Mouse (Mus musculus): ENCODE measurements around the gene Rab6b. TPM values are rescaled to one million over a fixed set of nuclear protein-coding genes. Genes with fewer than 3 reads are reported as not detected.
"Not testable (repeated sequence)": the region's sequence is repeated elsewhere in the genome, so short reads cannot be mapped to it uniquely, and the experiment has no call there.

Rab6b gene
- polyA plus RNA-seq, 1 experiment from 2014 or later, result 5.2 TPM

DNA sequence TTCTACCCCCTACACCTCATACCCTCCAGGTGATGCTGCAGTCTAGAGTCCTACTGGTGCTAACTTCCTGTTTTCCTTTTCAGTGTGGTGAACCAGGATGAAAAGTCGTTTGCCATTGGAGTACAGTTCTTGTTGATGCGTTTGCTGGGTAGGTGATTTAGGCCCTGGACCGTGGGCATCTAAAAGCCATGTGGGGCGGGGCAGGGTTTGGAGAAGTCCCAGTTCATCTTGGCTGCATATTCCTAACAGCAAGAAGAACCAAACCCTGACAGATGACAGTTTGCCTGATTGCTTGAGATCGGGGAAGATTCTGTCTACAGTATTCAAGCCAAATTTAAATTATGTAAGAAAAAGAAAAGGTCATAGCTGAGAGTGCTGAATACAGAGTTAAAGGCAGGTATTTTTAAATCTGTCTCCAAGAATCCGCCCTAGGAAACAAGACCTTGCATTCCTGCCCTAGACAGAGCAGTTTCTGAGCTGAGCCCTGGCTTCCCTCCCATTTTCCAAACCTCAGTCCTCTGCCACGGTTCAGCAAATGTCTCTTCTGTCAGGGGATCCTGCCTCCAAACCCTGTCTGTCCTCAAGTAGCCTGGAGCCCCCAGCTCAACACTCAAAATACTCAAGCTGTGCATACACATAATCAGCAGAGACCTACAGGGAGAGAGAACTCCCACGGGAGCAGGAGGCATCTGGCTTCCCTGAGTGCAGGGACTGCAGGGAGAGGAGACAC is 29.2 kb upstream of the Rab6b start:
- Histone ChIP-seq H3K36me3 (no peaks in the 10 kb centered on the region), H3K4me2 (no peak overlapping the region), H3K4me1 (peaks cover 5% of the 10 kb centered on the region), H3K4me3 (replicated peaks) (no peak overlapping the region), H3K9me3 (replicated peaks) (no peaks in the 10 kb centered on the region), H3K27ac (no peak overlapping the region), H3K9ac (no peak overlapping the region), H3K27me3 (0 out of 2 replicates have a peak, but pooled peaks cover 14% of the 10 kb centered on the region)
- no peak for ATAC-seq (replicated peaks; ENCODE audit: low FRiP score)
- WGBS, result 67% methylated on average over 8 of the region's 8 CpGs

DNA sequence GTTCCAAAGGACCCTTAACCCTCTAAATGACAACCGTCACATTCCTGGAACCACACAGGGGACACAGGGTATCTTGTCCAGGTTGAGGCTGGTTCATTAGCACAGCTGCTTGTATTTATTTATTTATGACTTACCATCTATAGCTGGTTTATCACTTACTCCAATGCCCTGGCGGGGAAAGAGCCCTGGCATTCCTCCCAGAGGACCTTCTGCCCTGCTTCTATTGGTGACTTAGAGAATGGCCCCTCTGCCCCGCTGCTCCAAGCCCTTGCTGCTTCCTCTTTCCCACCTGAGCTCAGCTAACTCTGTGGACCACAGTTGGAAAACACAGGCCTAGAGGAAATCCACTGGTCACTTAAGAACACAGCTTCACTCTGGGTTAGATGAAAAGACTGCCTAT is 28.2 kb upstream of the Rab6b start:
- WGBS, result 83% methylated on average over 3 of the region's 3 CpGs
- no peak overlapping the region for H3K4me2 ChIP-seq
- no peak for ATAC-seq (replicated peaks; ENCODE audit: low FRiP score)

DNA sequence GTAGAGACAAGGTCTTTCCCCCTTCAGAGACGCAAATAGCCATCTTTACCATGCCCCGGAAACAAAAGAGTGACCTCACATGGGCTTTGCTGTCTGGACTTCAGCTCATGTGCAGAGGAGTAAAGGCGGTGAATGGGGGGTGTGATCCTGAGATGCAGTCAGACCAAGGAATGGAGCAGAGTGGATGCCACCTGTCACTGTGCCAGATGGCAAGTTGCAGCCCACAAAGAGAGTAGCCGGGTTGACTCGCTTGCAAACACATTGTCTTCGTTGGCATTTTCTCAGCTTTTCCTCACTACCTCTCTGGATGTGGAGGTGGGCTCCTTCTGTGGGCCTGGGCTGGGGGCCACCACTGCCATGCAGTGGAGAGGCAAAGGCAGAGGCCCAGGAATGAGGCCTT is 24.9 kb upstream of the Rab6b start:
- H3K4me3 ChIP-seq (replicated peaks), result no peak overlapping the region
- H3K36me3 ChIP-seq, result no peaks in the 10 kb centered on the region
- 86% methylated on average over 6 of the region's 6 CpGs for WGBS
- peaks cover 16% of the 10 kb centered on the region for H3K4me1 ChIP-seq
- no peak overlapping the region for H3K4me2 ChIP-seq
- H3K27ac ChIP-seq, result no peak overlapping the region
- no peak for ATAC-seq (replicated peaks; ENCODE audit: low FRiP score)
- H3K27me3 ChIP-seq, result 0 out of 2 replicates have a peak, but pooled peaks cover 10% of the 10 kb centered on the region
- no peaks in the 10 kb centered on the region for H3K9me3 ChIP-seq (replicated peaks)
- no peak overlapping the region for H3K9ac ChIP-seq

More for the DNA sequence above, 28.2 kb upstream of the Rab6b start:
- H3K4me1 ChIP-seq, result no peaks in the 10 kb centered on the region
- no peak overlapping the region for H3K4me3 ChIP-seq (replicated peaks)
- H3K27me3 ChIP-seq, result 0 out of 2 replicates have a peak, but pooled peaks cover 14% of the 10 kb centered on the region
- no peak overlapping the region for H3K9ac ChIP-seq
- H3K9me3 ChIP-seq (replicated peaks), result no peaks in the 10 kb centered on the region
- no peak overlapping the region for H3K27ac ChIP-seq
- no peaks in the 10 kb centered on the region for H3K36me3 ChIP-seq

DNA sequence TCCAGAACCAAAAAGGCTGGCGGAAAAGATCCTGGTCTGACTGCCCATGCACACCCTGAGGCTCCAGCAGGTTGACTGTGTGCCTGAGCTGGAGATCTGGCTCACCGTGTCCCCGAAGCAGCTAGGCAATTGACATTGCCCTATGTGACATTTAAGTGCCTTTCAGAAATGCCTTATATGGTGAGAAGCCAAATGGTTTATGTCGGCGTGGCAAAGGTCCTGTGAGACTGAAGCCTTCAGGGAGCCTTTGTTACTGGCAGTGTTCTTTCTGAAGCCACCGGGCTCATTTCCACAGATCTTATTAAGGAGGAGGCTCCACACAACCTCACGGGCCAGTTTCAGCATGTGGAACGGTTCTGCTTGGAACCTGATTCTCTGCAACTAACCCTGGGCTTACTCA is 24.3 kb upstream of the Rab6b start:
- Histone ChIP-seq H3K9me3 (replicated peaks) (no peaks in the 10 kb centered on the region), H3K4me3 (replicated peaks) (no peak overlapping the region), H3K27me3 (0 out of 2 replicates have a peak, but pooled peaks cover 10% of the 10 kb centered on the region), H3K4me1 (peaks cover 20% of the 10 kb centered on the region), H3K4me2 (no peak overlapping the region), H3K27ac (no peak overlapping the region), H3K36me3 (no peaks in the 10 kb centered on the region), H3K9ac (no peak overlapping the region)
- 24% methylated on average over 8 of the region's 8 CpGs for WGBS
- no peak for ATAC-seq (replicated peaks; ENCODE audit: low FRiP score)

DNA sequence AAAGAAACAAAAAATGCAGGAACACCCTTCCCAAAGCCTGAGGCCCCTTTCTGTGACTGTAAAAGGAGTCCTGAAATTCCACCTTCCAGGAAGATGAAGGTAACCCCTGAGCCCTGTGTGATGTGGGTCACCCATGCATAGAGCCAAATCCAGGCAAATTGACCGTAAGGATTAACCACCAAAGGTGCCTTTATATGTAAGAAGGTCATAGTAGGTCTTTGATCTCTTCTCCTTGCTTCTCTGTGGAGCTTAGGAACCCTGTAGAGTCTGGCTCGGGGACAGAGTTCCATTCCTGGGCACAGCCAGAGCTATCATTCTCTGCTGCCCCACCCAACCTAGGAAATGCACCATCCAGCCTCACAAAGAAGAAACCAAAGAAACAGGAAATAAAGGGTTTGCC is 22.9 kb upstream of the Rab6b start:
- Histone ChIP-seq H3K9me3 (replicated peaks) (no peaks in the 10 kb centered on the region), H3K4me2 (no peak overlapping the region), H3K27ac (no peak overlapping the region), H3K4me3 (replicated peaks) (no peak overlapping the region), H3K9ac (no peak overlapping the region), H3K4me1 (peaks cover 25% of the 10 kb centered on the region), H3K27me3 (0 out of 2 replicates have a peak, but pooled peaks cover 10% of the 10 kb centered on the region), H3K36me3 (no peaks in the 10 kb centered on the region)
- WGBS, result 80% methylated on average over 2 of the region's 2 CpGs
- ATAC-seq (replicated peaks; ENCODE audit: low FRiP score), result no peak

DNA sequence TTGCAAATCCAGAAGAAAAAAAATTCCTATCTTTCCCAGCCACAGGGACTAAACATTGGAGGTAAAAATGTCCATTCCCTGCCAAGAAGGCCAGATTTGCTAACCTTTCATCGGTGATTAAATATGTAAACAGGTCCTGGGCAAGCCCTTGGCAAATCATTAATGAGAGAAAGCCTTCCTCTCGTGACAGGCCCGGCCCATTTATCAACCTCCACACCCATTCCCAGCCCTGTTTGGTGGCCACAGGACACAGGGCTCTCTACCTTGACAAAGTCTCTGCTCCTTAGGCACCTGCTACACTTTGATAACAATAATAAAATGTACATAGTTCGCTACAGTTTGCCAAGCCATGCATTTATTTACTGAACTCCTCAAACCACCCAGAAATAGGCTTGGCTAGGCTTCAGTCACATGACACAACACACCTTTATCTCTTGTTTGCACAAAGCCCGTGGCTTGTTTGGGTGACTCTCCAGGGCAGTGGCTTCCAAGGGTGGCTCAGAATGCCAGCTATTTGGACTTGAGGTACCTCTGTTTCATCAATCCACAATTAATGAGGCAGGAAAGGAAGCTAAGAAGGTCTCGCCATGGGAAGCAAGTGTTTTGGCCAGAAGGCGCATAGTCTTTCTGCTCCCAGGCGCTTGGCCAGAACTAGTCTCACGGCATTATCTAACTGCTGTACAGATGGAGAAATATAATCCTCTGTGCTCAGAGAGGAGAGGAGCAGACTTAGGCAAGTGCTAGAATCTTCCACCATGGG is 21.3 kb upstream of the Rab6b start:
- ATAC-seq (replicated peaks; ENCODE audit: low FRiP score), result no peak; the same call in 1 of the 2 replicates
- H3K36me3 ChIP-seq, result no peaks in the 10 kb centered on the region
- peaks cover 25% of the 10 kb centered on the region for H3K4me1 ChIP-seq
- no peak overlapping the region for H3K4me2 ChIP-seq
- 52% methylated on average over 9 of the region's 9 CpGs for WGBS
- 0 out of 2 replicates have a peak, but pooled peaks cover 4% of the 10 kb centered on the region for H3K27me3 ChIP-seq
- peak overlapping the region; percentile 19; the same call in 1 of the 2 replicates for H3K27ac ChIP-seq
- no peaks in the 10 kb centered on the region for H3K9me3 ChIP-seq (replicated peaks)
- no peak overlapping the region for H3K4me3 ChIP-seq (replicated peaks)
- no peak overlapping the region for H3K9ac ChIP-seq

DNA sequence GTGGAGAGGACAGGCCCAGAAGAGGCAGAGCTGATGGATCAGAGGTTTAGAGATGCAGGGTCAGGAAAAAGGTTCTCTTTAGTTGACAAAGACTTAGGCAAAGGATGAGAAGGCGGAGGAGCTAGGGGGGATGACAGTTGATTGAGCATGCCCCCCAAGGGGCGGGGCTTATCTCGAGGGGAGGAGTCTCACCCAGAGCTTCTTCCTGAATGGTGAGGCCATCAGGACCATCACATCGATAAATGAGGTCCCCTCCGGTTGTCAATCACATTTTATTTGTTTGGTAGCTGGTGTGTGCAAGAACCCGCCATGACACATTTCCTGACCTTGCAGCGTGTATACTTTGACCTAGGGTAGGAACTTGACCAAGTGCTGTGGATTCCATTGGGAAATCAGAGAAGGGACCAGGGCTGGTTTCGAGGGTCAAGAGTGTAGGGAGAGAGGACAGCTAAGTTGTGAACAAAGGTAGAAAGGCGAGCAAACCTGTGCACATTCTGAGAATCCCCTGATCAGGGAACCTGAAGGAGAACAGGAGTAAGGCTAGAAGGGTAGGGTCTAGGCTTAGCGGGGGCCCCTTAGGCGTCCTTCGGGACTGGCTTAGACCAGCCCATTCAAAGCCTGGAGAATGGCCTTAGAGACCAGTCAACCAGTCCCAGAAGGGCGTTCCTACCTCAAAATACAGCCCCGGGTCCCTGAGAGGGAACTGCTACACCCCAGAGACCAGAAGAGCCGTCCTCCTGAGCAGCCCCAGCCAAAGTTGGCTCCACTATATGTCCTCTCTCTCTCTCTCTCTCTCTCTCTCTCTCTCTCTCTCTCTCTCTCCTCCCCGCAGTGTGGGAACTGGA is 20.3 kb upstream of the Rab6b start:
- Histone ChIP-seq H3K4me2 (no peak overlapping the region), H3K9ac (no peak overlapping the region), H3K36me3 (no peaks in the 10 kb centered on the region), H3K27ac (no peak overlapping the region), H3K4me1 (peaks cover 25% of the 10 kb centered on the region), H3K9me3 (replicated peaks) (no peaks in the 10 kb centered on the region), H3K4me3 (replicated peaks) (no peak overlapping the region), H3K27me3 (0 out of 2 replicates have a peak, but pooled peaks cover 4% of the 10 kb centered on the region)
- 77% methylated on average over 16 of the region's 16 CpGs for WGBS
- no peak for ATAC-seq (replicated peaks; ENCODE audit: low FRiP score)

DNA sequence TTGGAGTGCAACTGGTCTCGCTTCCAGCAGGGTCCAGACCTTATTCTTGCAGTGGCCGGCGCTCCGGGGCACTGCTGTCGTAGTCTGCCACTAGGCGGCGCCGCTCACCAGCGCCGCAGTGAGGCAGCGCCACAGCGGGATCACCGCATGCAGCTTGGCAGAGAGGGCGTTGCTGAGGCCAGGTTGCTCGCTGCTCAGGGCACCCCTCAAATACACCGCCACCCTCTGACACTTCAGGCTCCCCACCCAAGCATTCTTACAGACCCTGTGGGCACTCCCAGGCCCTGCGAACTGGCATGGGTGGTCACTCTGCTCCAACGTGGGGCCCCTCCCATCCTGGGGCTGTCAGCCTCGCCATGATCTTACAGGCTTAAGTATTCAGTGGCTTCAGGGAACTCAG is 19.3 kb upstream of the Rab6b start:
- peaks cover 25% of the 10 kb centered on the region for H3K4me1 ChIP-seq
- H3K4me2 ChIP-seq, result peak overlapping the region; percentile 91
- H3K4me3 ChIP-seq (replicated peaks), result peak overlapping the region; percentile 51
- ATAC-seq (replicated peaks; ENCODE audit: low FRiP score), result peak; percentile 87
- no peaks in the 10 kb centered on the region for H3K9me3 ChIP-seq (replicated peaks)
- 0% methylated on average over 19 of the region's 19 CpGs for WGBS
- no peaks in the 10 kb centered on the region for H3K27me3 ChIP-seq
- peak overlapping the region; percentile 48; the same call in 1 of the 2 replicates for H3K27ac ChIP-seq
- no peaks in the 10 kb centered on the region for H3K36me3 ChIP-seq
- H3K9ac ChIP-seq, result 0 out of 2 replicates have a peak overlapping the region, but pooled peaks have one; percentile 43

DNA sequence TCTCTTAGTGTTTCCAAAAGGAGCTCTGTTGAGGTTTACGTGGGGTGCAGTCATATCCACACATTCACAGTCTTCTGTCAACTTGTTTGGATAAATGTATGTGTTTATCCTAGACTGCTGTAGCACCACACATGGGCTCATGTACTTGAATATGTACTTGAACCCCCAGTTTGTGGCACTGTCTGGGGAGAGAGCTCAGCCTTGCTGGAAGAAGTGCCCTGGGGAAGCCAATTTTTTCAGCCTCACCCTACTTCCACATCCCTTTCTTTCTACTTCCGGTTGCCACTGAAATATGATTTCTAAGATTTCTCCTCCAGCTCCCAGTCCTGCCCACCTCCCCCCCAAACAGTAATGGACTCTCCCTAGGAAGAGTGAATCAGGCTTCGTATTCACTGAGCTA is 17.9 kb upstream of the Rab6b start:
- no peaks in the 10 kb centered on the region for H3K36me3 ChIP-seq

DNA sequence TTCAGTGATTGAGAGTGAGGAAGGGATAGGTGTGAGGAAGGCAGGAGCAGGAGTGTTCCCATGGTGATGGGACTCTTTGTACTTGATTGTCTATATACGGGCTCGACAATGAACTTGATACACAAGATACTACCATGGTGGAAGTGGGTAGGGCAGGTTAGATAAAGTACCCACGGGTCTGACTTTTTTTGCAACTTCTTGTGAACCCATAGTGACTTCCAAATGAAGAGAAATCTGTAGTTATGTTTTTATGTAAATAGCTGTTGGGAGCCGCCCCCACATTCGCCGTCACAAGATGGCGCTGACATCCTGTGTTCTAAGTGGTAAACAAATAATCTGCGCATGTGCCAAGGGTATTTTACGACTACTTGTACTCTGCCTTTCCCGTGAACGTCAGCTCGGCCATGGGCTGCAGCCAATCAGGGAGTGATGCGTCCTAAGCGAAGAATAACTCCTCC is 3.2 kb upstream of the Rab6b start:
- WGBS, result 18% methylated on average over 8 of the region's 14 CpGs
- not testable (repeated sequence) for H3K27ac ChIP-seq
- H3K4me3 ChIP-seq (replicated peaks), result peak overlapping the region; percentile 54

More for the DNA sequence above, 17.9 kb upstream of the Rab6b start:
- Histone ChIP-seq H3K27me3 (no peaks in the 10 kb centered on the region), H3K4me2 (no peak overlapping the region), H3K4me3 (replicated peaks) (no peak overlapping the region), H3K9ac (no peak overlapping the region), H3K4me1 (peaks cover 25% of the 10 kb centered on the region), H3K9me3 (replicated peaks) (no peaks in the 10 kb centered on the region), H3K27ac (no peak overlapping the region)
- ATAC-seq (replicated peaks; ENCODE audit: low FRiP score), result no peak
- WGBS, result 74% methylated on average over 3 of the region's 3 CpGs

DNA sequence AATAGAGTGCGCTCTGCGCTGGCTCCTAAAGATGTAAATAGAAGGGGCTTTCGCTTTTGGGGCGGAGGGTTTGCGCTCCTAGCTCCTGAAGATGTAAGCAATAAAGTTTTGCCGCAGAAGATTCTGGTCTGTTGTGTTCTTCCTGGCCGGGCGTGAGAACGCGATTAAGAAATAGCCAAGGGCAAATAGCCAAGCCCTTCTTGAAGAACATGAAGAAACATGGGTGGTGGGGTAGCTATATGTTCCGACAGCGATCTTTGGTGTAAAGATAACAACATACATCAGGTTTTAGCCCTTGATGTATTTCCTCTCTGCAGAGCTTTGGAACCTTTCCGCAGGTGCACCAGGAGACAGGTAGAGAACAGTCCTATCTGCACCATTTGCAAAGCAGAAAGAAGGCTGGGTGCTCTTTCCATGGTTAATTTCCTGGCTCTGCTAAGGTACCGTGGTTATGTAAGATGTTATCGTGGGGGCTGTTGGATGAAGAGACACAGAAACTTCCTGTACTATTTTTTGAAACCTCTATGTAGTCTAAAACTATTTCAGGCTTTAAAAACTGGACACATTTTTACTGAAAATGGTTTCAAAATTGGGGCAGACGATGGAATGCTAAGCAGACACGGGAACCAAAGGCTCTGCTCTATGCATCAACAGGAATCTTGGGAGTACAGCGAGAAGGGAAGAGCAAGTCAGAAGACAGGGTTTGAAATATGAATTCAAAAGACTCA is 2.5 kb upstream of the Rab6b start:
- Histone ChIP-seq H3K9me3 (replicated peaks) (no peaks in the 10 kb centered on the region), H3K27me3 (peaks cover 45% of the 10 kb centered on the region), H3K4me3 (replicated peaks) (peak overlapping the region; percentile 54), H3K4me2 (peak overlapping the region; percentile 63), H3K9ac (peak overlapping the region; percentile 50), H3K27ac (0 out of 2 replicates have a peak overlapping the region, but pooled peaks have one; percentile 22), H3K4me1 (peaks cover 40% of the 10 kb centered on the region), H3K36me3 (no peaks in the 10 kb centered on the region)
- 33% methylated on average over 18 of the region's 18 CpGs for WGBS
- ATAC-seq (replicated peaks; ENCODE audit: low FRiP score), result no peak

More for the DNA sequence above, 3.2 kb upstream of the Rab6b start:
- H3K4me1 ChIP-seq, result peaks cover 39% of the 10 kb centered on the region
- H3K4me2 ChIP-seq, result peak overlapping the region; percentile 58
- ATAC-seq (replicated peaks; ENCODE audit: low FRiP score), result peak; percentile 44; the same call in 1 of the 2 replicates
- H3K9me3 ChIP-seq (replicated peaks); H3K9ac ChIP-seq; H3K36me3 ChIP-seq: not testable (repeated sequence)
- peaks cover 38% of the 10 kb centered on the region for H3K27me3 ChIP-seq
